Mouse (Mus musculus): ENCODE results near the gene Ptk7. TPM values are rescaled to one million over a fixed set of nuclear protein-coding genes. Genes with fewer than 3 reads are reported as not detected.

Gene Ptk7
- polyA plus RNA-seq, 1 experiment from 2014 or later: 69.7 TPM

GRCm38 (mm10) chr17:46618394-46618768 lies 10.9 kb downstream of the Ptk7 start:
- no peaks in the 10 kb centered on the region for H3K9me3 ChIP-seq
- peaks cover 74% of the 10 kb centered on the region for H3K4me1 ChIP-seq
- peak overlapping the region; percentile 39 for H3K4me2 ChIP-seq (replicated peaks)
- peak overlapping the region; percentile 43; the same call in 1 of the 2 replicates for H3K27ac ChIP-seq
- no peaks in the 10 kb centered on the region for H3K27me3 ChIP-seq (replicated peaks)
- ATAC-seq (ENCODE audit: low FRiP score, low read depth): no peak
- no peak overlapping the region for H3K4me3 ChIP-seq
- H3K36me3 ChIP-seq: no peaks in the 10 kb centered on the region
- H3K9ac ChIP-seq: 0 out of 2 replicates have a peak overlapping the region, but pooled peaks have one; percentile 26
- WGBS: 8% methylated on average over 6 of the region's 6 CpGs

- H3K4me3 ChIP-seq: no peak overlapping the region
- H3K4me1 ChIP-seq: peaks cover 74% of the 10 kb centered on the region
- H3K27me3 ChIP-seq (replicated peaks): no peaks in the 10 kb centered on the region
- no peak for ATAC-seq (ENCODE audit: low FRiP score, low read depth)
- WGBS: 24% methylated on average over 12 of the region's 12 CpGs
- no peak overlapping the region for H3K27ac ChIP-seq
- H3K4me2 ChIP-seq (replicated peaks): peak overlapping the region; percentile 39
- H3K9ac ChIP-seq: no peak overlapping the region
- H3K36me3 ChIP-seq: no peaks in the 10 kb centered on the region
- no peaks in the 10 kb centered on the region for H3K9me3 ChIP-seq
These were observed 11.5 kb downstream of the Ptk7 start for GRCm38 (mm10) chr17:46617799-46618198.

GRCm38 (mm10) chr17:46613229-46613628 lies 16.1 kb downstream of the Ptk7 start:
- Histone ChIP-seq H3K36me3 (no peaks in the 10 kb centered on the region), H3K9ac (no peak overlapping the region), H3K27ac (no peak overlapping the region), H3K27me3 (replicated peaks) (no peaks in the 10 kb centered on the region), H3K4me1 (peaks cover 53% of the 10 kb centered on the region), H3K4me3 (no peak overlapping the region), H3K4me2 (replicated peaks) (no peak overlapping the region), H3K9me3 (no peaks in the 10 kb centered on the region)
- no peak for ATAC-seq (ENCODE audit: low FRiP score, low read depth)
- WGBS: 17% methylated on average over 3 of the region's 3 CpGs

GRCm38 (mm10) chr17:46612820-46613219 lies 16.5 kb downstream of the Ptk7 start:
- no peaks in the 10 kb centered on the region for H3K36me3 ChIP-seq
- ATAC-seq (ENCODE audit: low FRiP score, low read depth): no peak
- WGBS: 17% methylated on average over 4 of the region's 4 CpGs

GRCm38 (mm10) chr17:46612189-46612588 lies 17.1 kb downstream of the Ptk7 start:
- no peak overlapping the region for H3K4me3 ChIP-seq
- no peaks in the 10 kb centered on the region for H3K9me3 ChIP-seq
- no peak overlapping the region for H3K27ac ChIP-seq
- no peaks in the 10 kb centered on the region for H3K36me3 ChIP-seq
- H3K27me3 ChIP-seq (replicated peaks): no peaks in the 10 kb centered on the region
- ATAC-seq (ENCODE audit: low FRiP score, low read depth): no peak
- H3K4me1 ChIP-seq: peaks cover 43% of the 10 kb centered on the region
- no peak overlapping the region for H3K9ac ChIP-seq
- H3K4me2 ChIP-seq (replicated peaks): 0 out of 2 replicates have a peak overlapping the region, but pooled peaks have one; percentile 14
- 42% methylated on average over 2 of the region's 2 CpGs for WGBS

More at GRCm38 (mm10) chr17:46612820-46613219, 16.5 kb downstream of the Ptk7 start:
- no peak overlapping the region for H3K4me3 ChIP-seq
- H3K4me2 ChIP-seq (replicated peaks): 0 out of 2 replicates have a peak overlapping the region, but pooled peaks have one; percentile 14
- H3K9me3 ChIP-seq: no peaks in the 10 kb centered on the region
- H3K9ac ChIP-seq: no peak overlapping the region
- H3K4me1 ChIP-seq: peaks cover 49% of the 10 kb centered on the region
- H3K27ac ChIP-seq: no peak overlapping the region
- H3K27me3 ChIP-seq (replicated peaks): no peaks in the 10 kb centered on the region

GRCm38 (mm10) chr17:46611316-46611715 lies 18.0 kb downstream of the Ptk7 start:
- no peak overlapping the region for H3K4me2 ChIP-seq (replicated peaks)
- H3K27ac ChIP-seq: no peak overlapping the region
- no peaks in the 10 kb centered on the region for H3K36me3 ChIP-seq
- WGBS: 93% methylated on average over 6 of the region's 6 CpGs
- no peak overlapping the region for H3K9ac ChIP-seq
- ATAC-seq (ENCODE audit: low FRiP score, low read depth): no peak
- no peak overlapping the region for H3K4me3 ChIP-seq
- H3K27me3 ChIP-seq (replicated peaks): no peaks in the 10 kb centered on the region
- H3K4me1 ChIP-seq: peaks cover 38% of the 10 kb centered on the region
- no peaks in the 10 kb centered on the region for H3K9me3 ChIP-seq

GRCm38 (mm10) chr17:46609721-46610514 lies 19.4 kb downstream of the Ptk7 start:
- Histone ChIP-seq H3K27ac (no peak overlapping the region), H3K4me2 (replicated peaks) (peak overlapping the region; percentile 3; the same call in 1 of the 2 replicates), H3K9me3 (no peaks in the 10 kb centered on the region), H3K36me3 (no peaks in the 10 kb centered on the region), H3K4me3 (no peak overlapping the region), H3K4me1 (peaks cover 44% of the 10 kb centered on the region), H3K9ac (no peak overlapping the region), H3K27me3 (replicated peaks) (no peaks in the 10 kb centered on the region)
- no peak for ATAC-seq (ENCODE audit: low FRiP score, low read depth)
- 46% methylated on average over 15 of the region's 15 CpGs for WGBS

GRCm38 (mm10) chr17:46605987-46606386 lies 23.3 kb downstream of the Ptk7 start:
- Histone ChIP-seq H3K27ac (no peak overlapping the region), H3K36me3 (no peaks in the 10 kb centered on the region), H3K27me3 (replicated peaks) (no peaks in the 10 kb centered on the region), H3K4me2 (replicated peaks) (no peak overlapping the region), H3K9me3 (no peaks in the 10 kb centered on the region), H3K4me1 (peaks cover 30% of the 10 kb centered on the region), H3K4me3 (no peak overlapping the region), H3K9ac (no peak overlapping the region)
- 84% methylated on average over 12 of the region's 12 CpGs for WGBS
- ATAC-seq (ENCODE audit: low FRiP score, low read depth): no peak

GRCm38 (mm10) chr17:46605126-46605525 lies 24.2 kb downstream of the Ptk7 start:
- no peaks in the 10 kb centered on the region for H3K9me3 ChIP-seq
- 0 out of 2 replicates have a peak overlapping the region, but pooled peaks have one; percentile 42 for H3K27ac ChIP-seq
- no peak for ATAC-seq (ENCODE audit: low FRiP score, low read depth)
- H3K4me2 ChIP-seq (replicated peaks): 0 out of 2 replicates have a peak overlapping the region, but pooled peaks have one; percentile 28
- H3K36me3 ChIP-seq: no peaks in the 10 kb centered on the region
- H3K4me1 ChIP-seq: peaks cover 26% of the 10 kb centered on the region
- 45% methylated on average over 5 of the region's 5 CpGs for WGBS
- no peak overlapping the region for H3K9ac ChIP-seq
- H3K27me3 ChIP-seq (replicated peaks): no peaks in the 10 kb centered on the region
- H3K4me3 ChIP-seq: no peak overlapping the region

GRCm38 (mm10) chr17:46603229-46603628 lies 26.1 kb downstream of the Ptk7 start:
- no peak for ATAC-seq (ENCODE audit: low FRiP score, low read depth)
- Histone ChIP-seq H3K9me3 (no peaks in the 10 kb centered on the region), H3K27ac (no peak overlapping the region), H3K4me1 (peaks cover 18% of the 10 kb centered on the region), H3K36me3 (no peaks in the 10 kb centered on the region), H3K9ac (no peak overlapping the region), H3K27me3 (replicated peaks) (no peaks in the 10 kb centered on the region), H3K4me3 (no peak overlapping the region), H3K4me2 (replicated peaks) (no peak overlapping the region)
- WGBS: 94% methylated on average over 4 of the region's 4 CpGs

GRCm38 (mm10) chr17:46602212-46602611 lies 27.1 kb downstream of the Ptk7 start:
- H3K4me3 ChIP-seq: no peak overlapping the region
- H3K4me2 ChIP-seq (replicated peaks): no peak overlapping the region
- peaks cover 18% of the 10 kb centered on the region for H3K4me1 ChIP-seq
- no peak overlapping the region for H3K9ac ChIP-seq
- 0 out of 2 replicates have a peak, but pooled peaks cover 4% of the 10 kb centered on the region for H3K36me3 ChIP-seq
- H3K27me3 ChIP-seq (replicated peaks): no peaks in the 10 kb centered on the region
- ATAC-seq (ENCODE audit: low FRiP score, low read depth): no peak
- H3K9me3 ChIP-seq: no peaks in the 10 kb centered on the region
- 72% methylated on average over 9 of the region's 9 CpGs for WGBS
- no peak overlapping the region for H3K27ac ChIP-seq

GRCm38 (mm10) chr17:46600569-46600968 lies 28.7 kb downstream of the Ptk7 start:
- 96% methylated on average over 2 of the region's 2 CpGs for WGBS
- no peak overlapping the region for H3K4me2 ChIP-seq (replicated peaks)

More at GRCm38 (mm10) chr17:46600569-46600968, 28.7 kb downstream of the Ptk7 start:
- Histone ChIP-seq H3K27me3 (replicated peaks) (no peaks in the 10 kb centered on the region), H3K9ac (no peak overlapping the region), H3K9me3 (no peaks in the 10 kb centered on the region), H3K27ac (no peak overlapping the region), H3K4me1 (peaks cover 17% of the 10 kb centered on the region), H3K4me3 (no peak overlapping the region), H3K36me3 (peaks cover 8% of the 10 kb centered on the region; the same call in 1 of the 2 replicates)
- no peak for ATAC-seq (ENCODE audit: low FRiP score, low read depth)

Data from neural tube, embryonic 12.5 days (tissue).